Mouse (Mus musculus) cortical plate, adult 2 months (tissue): ENCODE results near the gene Sgca. TPM values are rescaled to one million over a fixed set of nuclear protein-coding genes. Genes with fewer than 3 reads are reported as not detected.
"Not testable (repeated sequence)": the region's sequence is repeated elsewhere in the genome, so short reads cannot be mapped to it uniquely, and the experiment has no call there.

Experiments used
- H3K27ac ChIP-seq: fragments of 200-500 bp; 2 replicates; pipeline ENCODE4 v1.5.1; 2012; ENCODE audit warnings: low read length, control low read depth, inconsistent platforms; ENCODE audit not compliant: insufficient read depth
- H3K4me1 ChIP-seq: fragments of 200-500 bp; 2 replicates; pipeline ENCODE4 v1.6.1; 2011; ENCODE audit warnings: low read length; ENCODE audit not compliant: control insufficient read depth, insufficient read depth
- H3K4me3 ChIP-seq: fragments of 200-500 bp; 2 replicates; pipeline ENCODE4 v1.5.1; 2011; ENCODE audit warnings: mild to moderate bottlenecking, low read length, control low read depth; ENCODE audit not compliant: insufficient read depth
- CTCF ChIP-seq: fragments of 200-500 bp; IDR thresholded peaks from 2 replicates; pipeline ENCODE4 v1.5.1; 2011; ENCODE audit warnings: mild to moderate bottlenecking, control low read depth, low read length; ENCODE audit not compliant: insufficient read depth; ENCODE audit errors: extremely low read depth
- POLR2A ChIP-seq: fragments of 200-500 bp; IDR thresholded peaks from 2 replicates; pipeline ENCODE4 v1.6.1; 2011; ENCODE audit warnings: mild to moderate bottlenecking, low read length, control low read depth; ENCODE audit not compliant: insufficient read depth; ENCODE audit errors: extremely low read depth
- polyA plus RNA-seq: library from polyadenylated mRNA; depleted of rRNA; stranded (reverse); fragments of >200 nt; gene quantifications from 2 replicates; pipeline ENCODE4 v1.2.3, GENCODE M21; 2012

Sgca gene
- polyA plus RNA-seq, 1 experiment, result 1.8 TPM

DNA sequence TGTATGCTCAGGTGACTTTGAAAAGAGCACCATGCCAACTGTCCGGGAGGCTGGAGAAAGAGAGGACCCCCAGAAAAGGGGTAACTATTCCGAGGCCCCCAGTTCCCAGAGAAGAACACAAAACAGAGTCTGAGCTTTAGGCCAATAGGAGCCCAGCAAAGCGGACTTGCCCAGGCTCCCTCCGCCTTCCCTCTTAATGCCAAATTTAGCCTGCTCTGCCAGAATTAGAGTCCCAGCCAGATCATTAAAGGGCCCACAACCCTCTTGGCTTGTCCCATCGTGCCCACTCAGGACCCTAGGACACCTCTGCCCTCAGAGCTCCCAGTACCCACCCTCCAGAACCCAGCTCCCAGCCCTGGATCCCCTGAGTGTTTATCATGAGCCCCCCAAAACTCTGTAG, 3.2 kb downstream of the Sgca start:
- no peak overlapping the region for H3K4me3 ChIP-seq
- H3K27ac ChIP-seq, result no peak overlapping the region
- H3K4me1 ChIP-seq, result no peaks in the 10 kb centered on the region
- TF ChIP-seq CTCF, result no peak
- no peak for TF ChIP-seq POLR2A

DNA sequence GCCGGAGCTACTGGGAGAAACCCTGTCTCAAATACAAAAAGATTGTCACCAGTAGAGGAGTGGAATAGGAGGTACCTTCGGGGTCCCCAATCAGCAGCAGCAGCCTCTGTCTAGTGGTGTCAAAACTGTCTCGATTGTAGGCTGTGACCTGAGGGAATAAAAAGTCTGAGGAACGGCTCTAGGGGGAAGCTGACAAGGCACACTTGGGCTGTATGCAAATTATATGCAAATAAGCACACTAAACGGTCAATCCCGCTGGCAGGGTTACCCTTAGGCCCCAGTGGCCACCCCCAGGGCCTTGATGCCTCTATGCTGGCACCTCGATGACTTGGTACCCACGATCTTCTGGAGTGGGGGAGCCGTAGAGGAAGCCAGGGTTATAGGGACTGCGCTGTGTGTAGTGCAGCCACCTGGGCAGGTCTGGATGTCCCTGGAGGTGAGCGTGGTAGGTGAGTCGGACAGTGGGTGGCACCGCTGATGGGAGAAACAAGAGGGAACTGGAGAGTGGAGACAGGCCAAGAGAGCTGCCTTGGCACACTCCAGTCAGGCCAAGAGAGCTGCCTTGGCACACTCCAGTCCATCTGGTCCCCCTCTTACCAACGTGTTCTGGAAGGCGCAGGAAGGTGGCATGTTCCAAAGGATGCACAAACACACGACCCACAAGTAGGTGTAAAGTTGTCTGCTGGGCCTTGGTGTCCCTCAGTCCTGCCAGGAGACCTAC, 4.1 kb downstream of the Sgca start:
- H3K4me1 ChIP-seq, result no peaks in the 10 kb centered on the region
- no peak overlapping the region for H3K4me3 ChIP-seq
- TF ChIP-seq CTCF, result no peak
- no peak for TF ChIP-seq POLR2A
- H3K27ac ChIP-seq, result no peak overlapping the region

DNA sequence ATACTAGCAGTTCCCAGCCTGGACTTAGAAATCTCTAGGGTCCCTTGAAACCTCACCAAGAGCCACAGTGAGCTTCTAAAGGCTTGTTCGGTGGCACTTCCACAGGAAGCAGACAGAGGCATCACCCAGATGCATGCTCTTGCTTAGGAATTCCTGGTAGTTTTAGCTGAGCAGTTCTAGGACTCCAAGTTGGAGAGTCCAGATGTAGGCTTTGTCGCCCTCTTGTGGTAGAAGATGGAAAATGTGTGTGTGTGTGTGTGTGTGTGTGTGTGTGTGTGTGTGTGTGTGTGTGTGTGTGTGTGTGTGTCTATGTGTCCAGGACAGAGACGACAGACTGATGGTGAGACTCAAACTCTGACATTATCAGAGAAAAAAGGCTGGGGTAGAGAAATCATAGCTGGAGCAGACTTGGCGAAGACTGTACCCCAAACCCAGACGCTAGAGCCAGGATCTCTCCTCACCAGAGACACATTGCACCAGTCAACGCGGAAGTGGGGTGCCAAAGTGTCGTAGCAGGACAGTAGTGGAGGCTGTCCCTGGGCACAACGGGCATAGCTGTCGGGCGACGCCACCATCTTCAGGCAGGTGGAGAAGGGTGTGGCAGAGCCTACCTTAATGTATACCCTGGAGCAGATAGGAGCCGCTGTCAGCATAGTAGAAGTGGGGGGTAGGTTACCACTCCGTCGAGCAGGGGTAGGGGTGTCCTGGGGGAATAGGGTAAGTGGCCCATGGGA, 5.8 kb downstream of the Sgca start:
- Histone ChIP-seq H3K27ac (no peak overlapping the region), H3K4me3 (no peak overlapping the region), H3K4me1 (no peaks in the 10 kb centered on the region)
- TF ChIP-seq POLR2A, result no peak
- TF ChIP-seq CTCF, result peak; percentile 78

DNA sequence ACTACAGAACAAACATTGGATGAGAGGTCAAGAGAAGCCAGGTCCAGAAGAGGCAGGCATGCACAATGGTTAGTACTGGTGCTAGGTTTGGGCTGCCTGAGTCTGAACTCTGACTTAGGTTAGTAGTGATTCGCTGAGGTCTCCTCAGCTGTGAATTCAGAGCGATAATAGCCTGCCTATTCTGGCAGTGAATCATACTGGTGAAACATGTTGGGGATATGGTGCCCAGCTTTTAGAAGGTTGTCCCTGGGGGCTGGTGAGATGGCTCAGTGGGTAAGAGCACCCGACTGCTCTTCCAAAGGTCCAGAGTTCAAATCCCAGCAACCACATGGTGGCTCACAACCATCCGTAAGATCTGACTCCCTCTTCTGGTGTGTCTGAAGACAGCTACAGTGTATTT, 6.4 kb downstream of the Sgca start:
- not testable (repeated sequence) for H3K4me1 ChIP-seq, H3K27ac ChIP-seq, H3K4me3 ChIP-seq

DNA sequence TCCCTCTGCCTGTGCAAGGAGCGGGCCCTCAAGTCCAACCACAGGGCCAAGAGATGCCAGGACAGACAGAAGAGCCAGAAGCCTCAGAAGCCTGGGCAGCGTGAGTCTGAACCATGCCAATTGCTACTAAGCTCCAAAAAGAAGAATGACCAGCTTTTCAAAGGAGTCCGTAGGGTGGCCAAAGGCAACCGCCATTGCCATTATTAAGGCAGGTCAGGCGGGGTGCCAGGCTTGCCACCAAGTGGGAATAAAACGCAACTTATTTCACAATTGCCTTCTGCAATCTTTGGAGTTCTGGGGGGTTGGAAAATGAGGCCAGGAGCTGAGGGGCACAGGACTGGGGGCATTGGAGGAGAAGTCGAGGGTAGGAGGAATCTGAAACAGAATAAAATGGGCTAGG, 7.9 kb downstream of the Sgca start:
- no peaks in the 10 kb centered on the region for H3K4me1 ChIP-seq
- H3K4me3 ChIP-seq, result no peak overlapping the region
- H3K27ac ChIP-seq, result no peak overlapping the region
- TF ChIP-seq CTCF (no peak), POLR2A (no peak)

DNA sequence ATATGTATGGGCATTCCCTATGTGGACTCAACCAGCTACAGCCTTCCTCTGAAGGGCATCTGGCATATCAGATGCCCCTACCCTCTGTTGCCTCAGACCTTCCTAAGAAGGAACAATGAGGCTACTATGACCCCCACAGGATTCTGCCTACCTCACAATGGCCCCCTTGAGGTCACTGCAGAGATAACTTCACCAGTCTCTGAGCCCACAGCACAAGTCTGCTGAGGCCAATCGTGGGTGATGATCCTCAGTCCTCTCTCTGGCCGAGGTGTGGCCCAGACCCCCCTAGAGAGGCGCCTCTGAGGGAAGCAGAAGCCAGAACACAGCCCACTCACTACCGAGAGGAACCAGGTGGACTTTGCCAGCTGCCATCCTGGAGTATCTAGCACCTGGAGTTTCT, 8.7 kb downstream of the Sgca start, which contains the start of gene Hils1:
Gene Hils1 (plus strand): TSS at position 175 of the 400 bp plus-strand sequence.
- no peak within 1 kb of the TSS for H3K4me3 ChIP-seq
- TF ChIP-seq POLR2A (no peak), CTCF (no peak)
- no peaks in the 10 kb centered on the region for H3K4me1 ChIP-seq
- no peak within 1 kb of the TSS for H3K27ac ChIP-seq

DNA sequence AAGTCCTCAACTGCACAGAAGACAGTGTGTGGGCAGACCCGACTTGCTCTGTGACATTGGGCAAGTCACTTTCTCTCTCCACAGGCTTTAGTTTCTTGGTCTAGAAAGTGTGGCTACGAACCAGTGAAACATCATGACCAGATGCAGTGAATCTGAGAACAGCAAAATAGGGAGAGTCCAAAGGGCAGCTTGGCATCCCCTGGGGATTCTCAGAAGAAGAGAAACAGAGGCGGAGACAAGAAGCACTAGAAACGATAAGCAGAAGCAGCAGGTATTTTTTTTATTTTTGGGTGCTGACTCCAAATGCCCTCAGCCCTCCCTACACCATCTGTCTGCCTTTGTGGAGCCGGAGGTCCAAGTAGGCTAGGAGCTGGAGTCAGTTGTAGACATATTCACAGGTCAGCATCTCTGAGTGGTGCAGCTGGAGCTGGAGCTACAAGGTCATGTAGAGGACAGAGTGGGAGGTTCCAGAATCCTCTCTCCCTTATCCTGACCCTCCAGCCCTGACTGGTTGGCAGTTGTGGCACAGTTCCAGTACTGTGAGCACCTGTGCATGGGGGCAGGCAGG, 13.5 kb downstream of the Sgca start:
- Histone ChIP-seq H3K4me1 (no peaks in the 10 kb centered on the region), H3K4me3 (no peak overlapping the region), H3K27ac (no peak overlapping the region)
- TF ChIP-seq CTCF (no peak), POLR2A (no peak)

DNA sequence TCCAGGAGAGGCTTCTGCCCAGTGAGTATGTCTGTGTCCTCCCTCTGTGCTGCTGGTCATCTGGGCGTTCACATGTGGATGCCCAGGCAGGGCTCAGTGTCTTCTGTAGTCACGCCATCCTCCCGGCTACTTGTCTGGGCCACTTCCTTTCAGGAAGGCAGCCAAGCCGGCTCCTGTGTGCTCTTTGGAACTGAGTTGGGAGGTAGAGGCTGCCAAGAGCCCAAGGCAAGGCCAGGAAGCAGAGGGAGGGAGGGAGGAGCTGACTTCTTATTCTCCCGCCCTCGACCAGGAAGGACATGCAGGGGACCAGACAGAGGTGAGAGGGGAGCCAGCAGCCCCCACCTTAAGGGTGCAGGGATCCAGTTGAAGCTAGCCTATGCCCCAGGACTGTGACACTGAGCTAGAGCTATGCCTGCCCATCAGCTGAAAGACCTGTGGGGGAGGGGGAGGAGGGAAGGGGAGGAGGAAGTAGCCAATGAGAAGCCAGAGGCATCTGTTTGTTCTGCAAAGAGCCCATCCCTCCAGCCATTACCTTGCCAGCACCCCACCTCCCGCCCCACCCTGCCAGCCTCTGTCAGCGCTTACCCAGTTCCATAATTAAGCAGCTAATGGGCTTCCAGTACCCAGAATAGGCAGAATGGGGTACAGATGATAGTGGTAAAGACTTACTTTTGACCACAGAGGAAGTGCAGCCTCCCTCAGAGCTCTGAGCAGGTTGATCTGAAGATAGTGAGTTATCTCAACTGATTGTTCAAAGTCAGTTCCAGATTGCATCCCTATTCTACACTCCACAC, 17.9 kb downstream of the Sgca start:
- H3K27ac ChIP-seq, result no peak overlapping the region
- no peaks in the 10 kb centered on the region for H3K4me1 ChIP-seq
- TF ChIP-seq CTCF (no peak), POLR2A (no peak)
- H3K4me3 ChIP-seq, result no peak overlapping the region

DNA sequence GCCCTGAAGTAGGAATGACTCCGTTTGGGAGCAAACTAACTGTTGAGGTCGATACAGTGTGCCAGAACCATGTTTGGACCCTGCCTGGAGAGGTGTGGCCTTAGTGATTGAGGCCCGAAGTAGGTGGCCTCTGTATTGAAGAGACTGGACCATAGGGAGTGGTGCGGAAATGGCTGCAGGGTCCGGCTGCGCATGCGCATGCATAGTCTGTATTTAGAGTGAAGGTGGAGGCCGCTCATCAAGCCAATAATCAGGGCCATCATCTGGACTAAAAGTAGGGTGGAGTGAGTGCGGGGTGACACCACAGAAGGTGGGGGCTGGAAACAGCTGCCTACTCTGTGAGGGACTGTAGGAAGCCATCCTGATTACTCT, 18.4 kb downstream of the Sgca start:
- TF ChIP-seq CTCF, result no peak
- no peak for TF ChIP-seq POLR2A
- H3K4me3 ChIP-seq, result no peak overlapping the region
- H3K27ac ChIP-seq, result no peak overlapping the region
- H3K4me1 ChIP-seq, result no peaks in the 10 kb centered on the region

DNA sequence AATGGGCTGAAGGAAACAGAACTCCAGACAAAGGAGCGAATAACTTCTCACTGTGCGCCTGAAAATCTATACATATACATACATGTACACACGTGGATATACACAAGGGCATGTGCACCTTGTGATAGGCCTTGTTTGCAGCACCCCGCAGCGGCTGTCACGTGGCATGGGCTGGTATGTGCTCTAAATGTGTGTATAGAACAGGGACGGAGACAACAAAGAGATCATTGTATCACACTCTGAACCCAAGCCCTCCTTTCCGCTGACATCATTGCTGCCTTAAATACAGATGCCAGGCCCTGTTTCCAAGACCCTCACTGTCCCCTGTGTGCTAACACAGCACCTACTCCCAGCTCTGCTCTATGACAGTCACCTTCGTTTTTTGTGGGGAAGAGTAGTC, 21.0 kb downstream of the Sgca start:
- no peak for TF ChIP-seq CTCF
- TF ChIP-seq POLR2A, result no peak
- no peaks in the 10 kb centered on the region for H3K4me1 ChIP-seq
- H3K4me3 ChIP-seq, result no peak overlapping the region
- no peak overlapping the region for H3K27ac ChIP-seq
